Mouse (Mus musculus) liver, embryonic 14.5 days (tissue): ENCODE results near the gene Tef.

Source experiments
- CTCF ChIP-seq: IDR thresholded peaks from 2 replicates; pipeline ENCODE4 v1.5.1; 2016; ENCODE audit warnings: antibody characterized with exemption, low read depth, control low read depth
- EP300 ChIP-seq: IDR thresholded peaks from 2 replicates; pipeline ENCODE4 v1.6.1; 2016; ENCODE audit warnings: antibody characterized with exemption, low read depth

DNA sequence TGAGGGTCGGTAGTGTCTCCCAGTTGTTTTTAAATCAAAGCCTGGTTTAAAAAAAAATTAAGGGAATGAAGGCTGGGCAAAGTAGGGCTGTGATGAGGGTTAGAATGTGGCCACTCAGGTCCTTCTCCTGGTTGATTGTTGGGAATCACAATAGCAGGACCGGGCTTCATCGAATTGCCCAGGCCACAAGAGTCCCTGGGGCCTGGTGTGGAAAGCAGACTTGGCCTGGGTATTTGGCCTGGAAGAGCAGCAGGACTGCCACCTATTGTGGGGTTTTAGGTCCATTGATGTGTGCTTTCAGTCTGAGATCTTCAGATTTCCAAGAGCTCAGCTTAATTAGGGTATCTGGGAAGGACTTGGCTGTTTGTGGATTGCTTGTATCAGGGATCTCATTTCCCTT lies 10.1 kb downstream of the Tef start:
- TF ChIP-seq EP300 (no peak), CTCF (no peak)
